Mouse (Mus musculus) adipose tissue, adult 10 weeks (tissue): ENCODE data around the gene Ccl5. TPM values are rescaled to one million over a fixed set of nuclear protein-coding genes. Genes with fewer than 3 reads are reported as not detected.

Source experiments
- polyA plus RNA-seq: library from polyadenylated mRNA; stranded (reverse); fragments of 350-450 nt; fragmentation: Illumina TruSeq; extraction: RNeasy Lipid Tissue Mini Kit (QIAGEN cat#74804); gene quantifications from one replicate; pipeline ENCODE4 v1.2.3, GENCODE M21; 2014; ENCODE audit warnings: low read depth, low replicate concordance

Gene Ccl5
- 11.4 TPM for polyA plus RNA-seq

DNA sequence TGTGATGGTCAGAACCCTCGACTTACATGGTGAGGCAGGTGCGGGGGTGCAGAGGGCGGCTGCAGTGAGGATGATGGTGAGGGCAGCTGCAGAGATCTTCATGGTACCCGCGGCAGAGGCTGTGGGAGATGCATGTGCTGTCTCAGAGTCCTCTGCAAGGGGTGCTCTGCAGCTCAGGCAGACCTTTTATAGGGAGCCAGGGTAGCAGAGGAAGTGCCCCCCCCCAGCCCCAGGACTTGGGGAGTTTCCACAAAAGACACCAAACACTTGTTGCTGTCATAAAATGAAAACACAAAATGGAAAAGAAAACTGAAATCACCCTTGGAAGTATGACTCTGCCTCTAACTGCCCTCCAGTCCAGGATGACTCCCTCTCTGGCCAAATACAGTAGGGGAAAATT, at the start of gene Ccl5:
Gene Ccl5 (minus strand): TSS at position 159 of the 400 bp plus-strand sequence.

DNA sequence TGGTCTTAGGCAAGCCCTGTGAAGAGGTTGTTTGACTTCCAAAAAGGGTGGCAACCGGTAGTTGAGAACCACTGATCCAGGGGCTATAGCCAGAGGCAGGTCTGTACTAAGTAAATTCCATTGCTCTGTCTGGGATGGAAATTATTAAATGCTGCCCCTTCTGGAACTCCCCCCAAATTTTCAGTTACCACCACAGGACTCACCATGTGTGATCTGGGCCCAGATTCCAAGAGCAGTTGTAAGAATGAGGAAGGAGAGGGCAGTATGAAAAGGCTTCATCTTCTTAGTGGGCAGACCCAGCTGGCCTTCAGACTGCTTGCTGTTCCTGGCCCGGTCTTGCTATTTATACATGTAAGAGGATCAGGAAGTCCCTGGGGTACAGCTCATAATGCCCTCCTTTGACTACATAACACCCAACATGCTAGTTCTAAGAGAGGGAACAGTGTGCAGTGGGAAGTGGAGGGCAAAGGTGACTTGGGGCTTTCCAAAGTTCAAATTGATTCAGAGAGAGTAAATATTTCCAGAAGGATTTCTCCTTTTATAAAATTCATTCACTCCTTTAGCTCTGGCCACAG, 48.0 kb upstream of the Ccl5 start, which contains the start of gene Ccl9:
Gene Ccl9 (minus strand): TSS at position 451 of the 575 bp plus-strand sequence.

DNA sequence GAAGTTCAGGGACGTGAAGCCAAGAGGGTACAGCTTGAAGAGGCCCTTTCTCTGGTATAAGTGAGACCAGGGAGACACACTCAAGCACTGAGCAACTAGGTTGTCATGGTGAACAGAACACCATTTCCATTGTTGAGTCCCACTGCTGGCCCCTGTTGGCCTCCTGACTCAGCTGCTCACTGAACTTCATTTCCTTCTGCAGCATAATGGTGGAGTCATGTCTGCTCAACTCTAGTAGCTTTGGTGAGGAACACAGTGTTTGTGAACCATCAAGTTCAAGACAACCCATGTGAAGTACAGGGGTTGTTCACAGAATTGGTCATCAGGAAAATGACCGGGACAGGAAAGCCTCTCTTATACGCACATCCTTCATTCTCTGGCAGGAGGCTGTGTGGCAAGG, 8.2 kb downstream of the Ccl5 start, which contains the start of gene Heatr9:
Gene Heatr9 (minus strand): TSS at position 101 of the 400 bp plus-strand sequence.

Other genes with a start within 250 kb of the Ccl5 start
- not detected for gene Slfn14, start 243.8 kb downstream of the Ccl5 start, polyA plus RNA-seq
- 68.6 TPM for gene Ap2b1, start 231.5 kb downstream of the Ccl5 start, polyA plus RNA-seq
- gene Pex12, start 227.9 kb downstream of the Ccl5 start, polyA plus RNA-seq, result 13.5 TPM
- 1.4 TPM for gene Rasl10b, start 121.4 kb downstream of the Ccl5 start, polyA plus RNA-seq
- 0.69 TPM for gene Gas2l2, start 101.1 kb downstream of the Ccl5 start, polyA plus RNA-seq
- 4.3 TPM for gene 1700020L24Rik, start 92.8 kb downstream of the Ccl5 start, polyA plus RNA-seq
- gene Mmp28, start 67.4 kb downstream of the Ccl5 start, polyA plus RNA-seq, result 13.5 TPM
- gene Taf15, start 57.4 kb downstream of the Ccl5 start, polyA plus RNA-seq, result 56.9 TPM
- gene Heatr9, start 8.3 kb downstream of the Ccl5 start, polyA plus RNA-seq, result 0.52 TPM
- gene Ccl9, start 48.1 kb upstream of the Ccl5 start, polyA plus RNA-seq, result 53.5 TPM
- 125 TPM for gene Ccl6, start 62.6 kb upstream of the Ccl5 start, polyA plus RNA-seq
- gene Rpl9-ps1, start 115.1 kb upstream of the Ccl5 start, polyA plus RNA-seq, result not detected
- gene Ccl3, start 118.8 kb upstream of the Ccl5 start, polyA plus RNA-seq, result 0.46 TPM
- not detected for gene Ccl4, start 132.1 kb upstream of the Ccl5 start, polyA plus RNA-seq
- 38.3 TPM for gene Wfdc17, start 173.5 kb upstream of the Ccl5 start, polyA plus RNA-seq
- 0.89 TPM for gene Wfdc18, start 178.5 kb upstream of the Ccl5 start, polyA plus RNA-seq
- gene Wfdc21, start 216.4 kb upstream of the Ccl5 start, polyA plus RNA-seq, result 111 TPM
- 9.0 TPM for gene Heatr6, start 223.2 kb upstream of the Ccl5 start, polyA plus RNA-seq